Mouse (Mus musculus): ENCODE measurements around the gene Rbm7.
"Not testable (repeated sequence)": the region's sequence is repeated elsewhere in the genome, so short reads cannot be mapped to it uniquely, and the experiment has no call there.

DNA sequence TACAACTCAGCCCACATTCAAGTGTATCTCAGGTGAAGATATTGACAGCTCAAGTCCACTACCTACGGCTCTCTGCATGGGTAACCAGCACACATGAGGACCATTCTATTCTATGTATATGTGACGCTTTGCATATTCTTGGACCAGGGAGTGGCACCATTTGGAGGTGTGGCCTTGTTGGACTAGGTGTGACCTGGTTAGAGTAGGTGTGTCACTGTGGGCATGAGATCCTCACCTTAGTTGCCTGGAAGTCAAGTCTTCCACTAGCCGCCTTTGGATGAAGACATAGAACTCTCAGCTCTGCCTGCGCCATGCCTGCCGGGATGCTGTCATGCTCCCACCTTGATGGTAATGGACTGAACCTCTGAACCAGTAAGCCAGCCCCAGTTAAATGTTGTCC is 27.6 kb downstream of the Rbm7 start:
- TF ChIP-seq CTCF, EP300 (IDR thresholded peaks at IDR 0.05; ENCODE audit: low read depth): not testable (repeated sequence)

All from liver, embryonic 14.5 days (tissue).